Mouse (Mus musculus): Measurements from ENCODE around the gene Gpx8. TPM values are rescaled to one million over a fixed set of nuclear protein-coding genes. Genes with fewer than 3 reads are reported as not detected.

The Gpx8 gene
- polyA plus RNA-seq, 2 experiments, result 132 to 218 TPM

DNA sequence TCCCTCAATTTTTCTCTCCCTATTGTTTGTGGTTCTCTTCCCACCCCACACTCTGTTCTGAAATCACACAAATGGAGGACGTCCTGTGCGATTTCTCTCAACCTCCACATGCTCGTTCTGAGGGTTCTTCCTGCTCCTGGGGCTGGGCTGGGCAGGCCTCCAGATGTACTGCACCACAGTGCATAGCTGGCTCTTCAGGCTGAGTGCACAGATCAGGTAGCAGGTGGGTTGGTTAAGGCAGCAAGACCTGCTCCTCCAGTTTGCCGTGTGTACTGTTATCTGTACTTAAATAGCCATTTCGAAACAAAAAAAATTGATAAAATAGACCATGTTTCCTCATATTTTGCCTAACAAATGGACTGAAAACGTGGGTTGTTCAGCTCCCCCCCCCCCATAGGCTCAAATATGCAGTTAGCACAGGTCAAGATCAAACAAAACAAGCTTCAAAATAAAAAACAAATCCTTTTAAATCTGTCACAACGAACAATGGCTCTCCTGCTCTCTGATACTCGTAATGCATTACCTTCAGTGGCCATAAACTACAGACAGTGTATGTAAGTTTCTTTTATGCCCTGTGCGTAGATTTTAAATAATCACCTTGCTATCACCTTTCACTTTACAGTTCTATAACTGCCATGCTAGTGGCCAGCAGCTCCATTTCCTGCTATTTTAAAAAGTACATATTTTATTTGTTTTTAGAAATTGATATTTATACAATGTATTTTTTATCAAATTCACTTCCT is 45.5 kb downstream of the Gpx8 start:
- no peak overlapping the region for H3K27ac ChIP-seq (replicated peaks; ENCODE audit: low read depth, low read length)
- no peak overlapping the region for H3K9ac ChIP-seq (ENCODE audit: low read depth, low read length, severe bottlenecking)
- 60% methylated on average over 9 of the region's 9 CpGs for WGBS
- H3K4me2 ChIP-seq (replicated peaks; ENCODE audit: low read depth, low read length, severe bottlenecking), result no peak overlapping the region
- ATAC-seq (ENCODE audit: low FRiP score, low read depth) (no peak), DNase-seq (ENCODE audit: low spot score) (no peak)
- H3K4me3 ChIP-seq (replicated peaks; ENCODE audit: low read length), result no peak overlapping the region
- H3K9me3 ChIP-seq (ENCODE audit: control insufficient read depth, low read length), result no peaks in the 10 kb centered on the region
- H3K27me3 ChIP-seq (ENCODE audit: control insufficient read depth, insufficient read depth, low read length), result peaks cover 43% of the 10 kb centered on the region
- no peak for TF ChIP-seq POLR2A (IDR thresholded peaks at IDR 0.05; ENCODE audit: borderline replicate concordance, extremely low read depth, insufficient read depth, insufficient read length)
- H3K36me3 ChIP-seq (ENCODE audit: control insufficient read depth, insufficient read depth, low read length), result no peaks in the 10 kb centered on the region
- 0 out of 2 replicates have a peak, but pooled peaks cover 8% of the 10 kb centered on the region for H3K4me1 ChIP-seq (ENCODE audit: control insufficient read depth, insufficient read depth, low read length)

DNA sequence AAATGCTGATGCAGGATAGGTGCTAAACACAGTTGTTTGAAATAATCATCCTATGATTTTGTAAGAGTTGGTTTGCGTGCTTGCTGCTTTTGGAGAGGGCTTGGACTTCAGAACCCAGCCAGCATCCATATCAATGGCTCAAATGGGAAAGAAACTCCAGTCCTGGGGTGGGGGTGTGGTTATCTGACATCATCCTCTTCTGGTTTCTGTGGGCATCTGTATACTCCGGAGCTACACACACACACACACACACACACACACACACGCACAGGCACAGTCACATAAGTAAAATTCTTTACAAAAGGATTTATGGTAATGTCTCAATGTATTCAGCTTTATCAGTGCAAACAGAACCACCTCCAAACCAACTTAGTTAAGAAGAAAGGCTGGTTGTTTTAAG is 46.1 kb downstream of the Gpx8 start:
- no peak overlapping the region for H3K9ac ChIP-seq (ENCODE audit: low read depth, low read length, severe bottlenecking)
- 0 out of 2 replicates have a peak, but pooled peaks cover 8% of the 10 kb centered on the region for H3K4me1 ChIP-seq (ENCODE audit: control insufficient read depth, insufficient read depth, low read length)
- H3K4me3 ChIP-seq (replicated peaks; ENCODE audit: low read length), result no peak overlapping the region
- 77% methylated on average over 3 of the region's 3 CpGs for WGBS
- H3K4me2 ChIP-seq (replicated peaks; ENCODE audit: low read depth, low read length, severe bottlenecking), result no peak overlapping the region
- H3K27me3 ChIP-seq (ENCODE audit: control insufficient read depth, insufficient read depth, low read length), result peaks cover 50% of the 10 kb centered on the region
- no peak for DNase-seq (ENCODE audit: low spot score)
- no peak for ATAC-seq (ENCODE audit: low FRiP score, low read depth)
- no peak for TF ChIP-seq POLR2A (IDR thresholded peaks at IDR 0.05; ENCODE audit: borderline replicate concordance, extremely low read depth, insufficient read depth, insufficient read length)
- H3K9me3 ChIP-seq (ENCODE audit: control insufficient read depth, low read length), result no peaks in the 10 kb centered on the region
- H3K27ac ChIP-seq (replicated peaks; ENCODE audit: low read depth, low read length), result no peak overlapping the region
- H3K36me3 ChIP-seq (ENCODE audit: control insufficient read depth, insufficient read depth, low read length), result no peaks in the 10 kb centered on the region

DNA sequence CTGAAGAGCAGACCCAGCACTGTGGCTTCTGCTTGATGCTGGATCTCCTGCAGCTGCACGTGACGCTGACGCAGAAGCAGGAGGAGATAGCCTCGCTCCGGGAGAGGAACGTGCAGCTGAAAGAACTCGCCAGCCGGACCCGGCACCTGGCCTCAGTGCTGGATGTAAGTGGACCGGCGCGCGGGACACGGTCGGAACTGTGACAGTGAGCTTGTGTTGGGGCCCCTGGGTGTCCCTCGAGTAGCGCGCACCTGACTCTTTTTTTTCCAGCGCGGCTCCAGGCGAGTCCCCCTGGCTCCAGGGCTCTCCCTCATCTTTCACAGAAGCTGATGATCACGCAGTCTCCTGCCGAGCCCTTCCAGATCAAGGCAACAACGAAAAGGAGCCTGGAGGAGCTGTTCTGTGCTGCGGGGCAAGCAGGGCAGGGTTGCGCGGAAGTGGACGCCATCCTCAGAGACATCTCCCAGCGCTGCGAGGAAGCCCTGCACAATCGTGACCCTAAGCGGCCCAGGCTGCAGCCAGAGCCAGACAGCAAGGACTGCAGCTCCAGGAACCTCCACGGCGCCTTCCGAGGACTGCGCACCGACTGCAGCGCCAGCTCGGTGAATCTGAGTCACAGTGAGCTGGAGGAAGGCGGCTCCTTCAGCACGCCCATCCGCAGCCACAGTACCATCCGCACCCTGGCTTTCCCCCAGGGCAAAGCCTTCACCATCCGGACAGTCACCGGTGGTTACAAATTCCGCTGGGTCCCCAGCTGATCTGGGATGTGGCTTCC is 47.6 kb downstream of the Gpx8 start:
- Histone ChIP-seq H3K9me3 (ENCODE audit: control insufficient read depth, low read length) (no peaks in the 10 kb centered on the region), H3K4me1 (ENCODE audit: control insufficient read depth, insufficient read depth, low read length) (peaks cover 14% of the 10 kb centered on the region), H3K27ac (replicated peaks; ENCODE audit: low read depth, low read length) (no peak overlapping the region), H3K4me2 (replicated peaks; ENCODE audit: low read depth, low read length, severe bottlenecking) (peak overlapping the region; percentile 73), H3K27me3 (ENCODE audit: control insufficient read depth, insufficient read depth, low read length) (peaks cover 65% of the 10 kb centered on the region), H3K36me3 (ENCODE audit: control insufficient read depth, insufficient read depth, low read length) (no peaks in the 10 kb centered on the region), H3K4me3 (replicated peaks; ENCODE audit: low read length) (peak overlapping the region; percentile 38), H3K9ac (ENCODE audit: low read depth, low read length, severe bottlenecking) (peak overlapping the region; percentile 38)
- DNase-seq (ENCODE audit: low spot score) (no peak), ATAC-seq (ENCODE audit: low FRiP score, low read depth) (peak; percentile 38; the same call in 1 of the 2 replicates)
- under 1% methylated on average over 43 of the region's 46 CpGs for WGBS
- no peak for TF ChIP-seq POLR2A (IDR thresholded peaks at IDR 0.05; ENCODE audit: borderline replicate concordance, extremely low read depth, insufficient read depth, insufficient read length)

DNA sequence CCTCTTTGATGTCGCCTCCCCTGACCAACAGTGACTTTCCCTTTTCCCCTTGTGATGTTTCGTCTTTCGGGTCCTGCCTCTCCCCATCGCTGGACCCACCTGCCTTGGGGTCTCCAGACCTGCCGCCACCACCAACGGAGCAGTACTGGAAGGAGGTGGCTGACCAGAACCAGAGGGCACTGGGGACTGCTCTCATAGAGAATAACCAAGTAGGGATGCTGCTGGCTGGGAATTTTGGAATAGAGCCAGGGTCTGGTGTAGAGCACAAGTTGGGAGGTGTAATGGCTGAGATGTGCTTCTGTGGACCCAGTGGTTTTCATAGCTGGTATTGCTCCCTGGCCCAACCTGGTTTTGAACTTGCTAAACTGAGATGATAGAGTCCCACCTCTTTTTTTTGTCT is 48.8 kb downstream of the Gpx8 start:
- Histone ChIP-seq H3K27ac (replicated peaks; ENCODE audit: low read depth, low read length) (no peak overlapping the region), H3K36me3 (ENCODE audit: control insufficient read depth, insufficient read depth, low read length) (no peaks in the 10 kb centered on the region), H3K9ac (ENCODE audit: low read depth, low read length, severe bottlenecking) (no peak overlapping the region), H3K9me3 (ENCODE audit: control insufficient read depth, low read length) (no peaks in the 10 kb centered on the region), H3K4me1 (ENCODE audit: control insufficient read depth, insufficient read depth, low read length) (peaks cover 15% of the 10 kb centered on the region), H3K4me2 (replicated peaks; ENCODE audit: low read depth, low read length, severe bottlenecking) (no peak overlapping the region), H3K4me3 (replicated peaks; ENCODE audit: low read length) (no peak overlapping the region), H3K27me3 (ENCODE audit: control insufficient read depth, insufficient read depth, low read length) (peaks cover 75% of the 10 kb centered on the region)
- DNase-seq (ENCODE audit: low spot score), result no peak
- ATAC-seq (ENCODE audit: low FRiP score, low read depth), result no peak
- no peak for TF ChIP-seq POLR2A (IDR thresholded peaks at IDR 0.05; ENCODE audit: borderline replicate concordance, extremely low read depth, insufficient read depth, insufficient read length)
- 66% methylated on average over 6 of the region's 6 CpGs for WGBS

DNA sequence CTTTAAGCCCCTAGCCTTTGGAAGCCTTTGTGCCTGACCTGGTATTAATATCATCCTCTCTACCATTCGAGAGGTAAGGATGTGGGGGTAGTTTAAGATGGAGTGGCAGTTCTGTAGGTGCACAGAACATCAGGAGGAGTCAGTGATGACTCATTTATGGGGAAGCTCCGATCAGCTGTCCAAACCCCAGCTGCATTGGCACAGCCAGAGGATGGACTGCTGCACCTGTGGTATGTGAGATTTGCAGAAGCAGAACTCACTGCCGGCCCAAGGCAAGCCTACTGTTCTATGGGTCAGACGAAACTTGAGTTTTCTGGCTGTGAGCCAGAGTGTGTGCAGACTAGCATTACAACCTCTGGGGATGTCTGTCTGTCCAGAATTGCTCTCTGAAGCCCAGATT is 49.8 kb downstream of the Gpx8 start:
- no peak overlapping the region for H3K4me3 ChIP-seq (replicated peaks; ENCODE audit: low read length)
- no peaks in the 10 kb centered on the region for H3K36me3 ChIP-seq (ENCODE audit: control insufficient read depth, insufficient read depth, low read length)
- no peaks in the 10 kb centered on the region for H3K9me3 ChIP-seq (ENCODE audit: control insufficient read depth, low read length)
- no peak overlapping the region for H3K4me2 ChIP-seq (replicated peaks; ENCODE audit: low read depth, low read length, severe bottlenecking)
- no peak overlapping the region for H3K27ac ChIP-seq (replicated peaks; ENCODE audit: low read depth, low read length)
- DNase-seq (ENCODE audit: low spot score), result no peak
- 48% methylated on average over 4 of the region's 4 CpGs for WGBS
- no peak overlapping the region for H3K9ac ChIP-seq (ENCODE audit: low read depth, low read length, severe bottlenecking)
- TF ChIP-seq POLR2A (IDR thresholded peaks at IDR 0.05; ENCODE audit: borderline replicate concordance, extremely low read depth, insufficient read depth, insufficient read length), result no peak
- H3K4me1 ChIP-seq (ENCODE audit: control insufficient read depth, insufficient read depth, low read length), result peaks cover 15% of the 10 kb centered on the region
- ATAC-seq (ENCODE audit: low FRiP score, low read depth), result no peak
- peaks cover 81% of the 10 kb centered on the region for H3K27me3 ChIP-seq (ENCODE audit: control insufficient read depth, insufficient read depth, low read length)
